Mouse (Mus musculus): Measurements from ENCODE around the gene Rfpl4. TPM values are rescaled to one million over a fixed set of nuclear protein-coding genes. Genes with fewer than 3 reads are reported as not detected.
"Not testable (repeated sequence)": the region's sequence is repeated elsewhere in the genome, so short reads cannot be mapped to it uniquely, and the experiment has no call there.

Rfpl4 gene
- polyA plus RNA-seq (2015; fragmentation: Nextera tagmentation; extraction: Ambion mirVana), result not detected in 2 replicates

DNA sequence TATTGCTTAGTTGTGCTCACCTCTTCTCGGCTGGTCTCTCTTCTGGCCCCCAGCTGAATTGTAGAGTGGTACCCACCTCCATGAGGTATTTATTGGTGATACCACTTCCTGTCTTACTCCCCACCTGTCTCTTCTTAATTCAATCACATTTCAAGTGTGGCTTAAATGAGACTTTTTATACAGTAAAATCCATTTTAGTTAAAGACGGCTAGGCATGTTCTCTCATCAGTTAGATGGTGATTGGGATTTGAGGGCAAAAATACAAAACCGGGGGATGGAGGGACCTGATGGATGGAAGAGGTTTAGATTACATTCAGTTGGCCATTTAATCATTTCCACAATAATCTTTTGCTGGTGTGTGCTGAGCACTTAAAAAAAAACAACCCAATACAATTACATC lies at the start of gene Rfpl4:
Gene Rfpl4, minus strand, starts transcription at position 101 of the 400 bp plus-strand sequence.
- H3K9me3 ChIP-seq, result no peaks in the 10 kb centered on the region
- 88% methylated on average over 3 of the region's 3 CpGs for WGBS
- no peak within 1 kb of the TSS for H3K27ac ChIP-seq
- H3K9ac ChIP-seq (replicated peaks), result no peak within 1 kb of the TSS
- ATAC-seq, result no peak
- H3K4me1 ChIP-seq (replicated peaks), result no peaks in the 10 kb centered on the region
- H3K36me3 ChIP-seq, result no peaks in the 10 kb centered on the region
- no peaks in the 10 kb centered on the region for H3K27me3 ChIP-seq
- no peak within 1 kb of the TSS for H3K4me2 ChIP-seq (replicated peaks)
- H3K4me3 ChIP-seq (replicated peaks), result no peak within 1 kb of the TSS

DNA sequence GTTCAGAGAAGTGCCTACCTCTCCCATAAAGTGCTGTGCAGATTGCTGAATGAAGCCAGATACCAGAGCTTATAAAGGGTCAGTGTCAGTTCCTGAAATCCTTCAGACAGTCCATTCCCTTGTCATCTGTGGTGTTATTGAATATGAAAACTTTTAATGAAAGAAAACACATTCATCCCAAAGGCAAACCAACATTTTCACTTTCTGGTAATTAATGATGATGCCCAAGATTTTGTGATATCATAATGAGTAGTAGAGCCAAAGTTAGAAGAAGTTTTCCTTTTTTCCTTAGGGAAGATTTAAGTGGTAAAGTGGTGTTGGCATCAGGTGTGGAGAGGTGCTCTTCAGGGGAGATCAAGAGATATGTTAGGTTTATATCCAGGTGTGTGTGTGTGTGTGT lies 32.8 kb upstream of the Rfpl4 start, which contains the start of gene Vmn1r55:
Gene Vmn1r55, minus strand, starts transcription at position 101 of the 400 bp plus-strand sequence.
- H3K27me3 ChIP-seq; H3K9ac ChIP-seq (replicated peaks); H3K4me3 ChIP-seq (replicated peaks); H3K36me3 ChIP-seq; H3K4me2 ChIP-seq (replicated peaks); H3K4me1 ChIP-seq (replicated peaks); H3K9me3 ChIP-seq; ATAC-seq; H3K27ac ChIP-seq: not testable (repeated sequence)

DNA sequence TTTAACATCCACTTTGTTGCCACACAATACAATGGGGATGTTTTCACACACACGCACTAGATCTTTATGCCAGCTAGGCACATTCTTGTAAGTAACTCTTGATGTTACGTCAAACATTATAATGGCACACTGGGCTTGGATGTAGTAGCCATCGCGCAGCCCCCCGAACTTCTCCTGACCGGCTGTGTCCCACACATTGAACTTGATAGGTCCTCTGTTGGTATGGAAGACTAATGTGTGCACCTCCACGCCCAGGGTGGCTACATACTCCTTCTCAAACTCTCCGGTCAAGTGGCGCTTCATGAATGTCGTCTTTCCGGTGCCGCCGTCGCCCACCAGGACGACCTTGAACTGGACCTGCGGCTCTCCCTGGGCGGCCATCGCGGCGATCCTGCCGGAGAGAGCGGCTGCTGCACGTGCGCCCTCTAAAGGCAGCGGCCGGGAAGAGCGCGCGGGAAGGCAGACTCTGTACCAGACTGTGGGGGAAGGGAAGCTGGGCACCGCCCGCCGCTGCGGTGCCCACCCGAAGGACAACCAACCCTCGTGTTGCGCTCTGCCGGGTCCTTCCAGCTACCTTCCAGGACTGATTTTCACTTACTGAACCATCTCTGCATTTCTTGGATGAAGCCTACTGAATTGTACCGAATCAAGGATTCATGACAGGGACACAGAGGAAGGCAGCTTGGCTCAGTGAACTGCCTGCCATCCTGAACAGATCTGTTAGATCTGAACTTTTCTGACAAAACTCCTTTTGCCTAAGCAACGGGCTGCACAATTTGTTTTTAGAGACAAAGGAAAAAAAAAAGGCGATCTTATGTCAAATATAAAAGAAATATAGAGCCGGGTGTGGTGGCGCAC lies 9.0 kb upstream of the Rfpl4 start, which contains the start of gene Rasl2-9:
Gene Rasl2-9, minus strand, starts transcription at position 402 of the 858 bp plus-strand sequence.
- Histone ChIP-seq H3K27me3 (0 out of 2 replicates have a peak, but pooled peaks cover 3% of the 10 kb centered on the region), H3K27ac (no peak within 1 kb of the TSS), H3K36me3 (no peaks in the 10 kb centered on the region), H3K9me3 (no peaks in the 10 kb centered on the region), H3K9ac (replicated peaks) (peak within 1 kb of the TSS; percentile 51), H3K4me2 (replicated peaks) (peak within 1 kb of the TSS; percentile 56), H3K4me1 (replicated peaks) (0 out of 2 replicates have a peak, but pooled peaks cover 5% of the 10 kb centered on the region), H3K4me3 (replicated peaks) (peak within 1 kb of the TSS; percentile 39)
- ATAC-seq, result peak; percentile 81
- WGBS, result 18% methylated on average over 42 of the region's 42 CpGs

DNA sequence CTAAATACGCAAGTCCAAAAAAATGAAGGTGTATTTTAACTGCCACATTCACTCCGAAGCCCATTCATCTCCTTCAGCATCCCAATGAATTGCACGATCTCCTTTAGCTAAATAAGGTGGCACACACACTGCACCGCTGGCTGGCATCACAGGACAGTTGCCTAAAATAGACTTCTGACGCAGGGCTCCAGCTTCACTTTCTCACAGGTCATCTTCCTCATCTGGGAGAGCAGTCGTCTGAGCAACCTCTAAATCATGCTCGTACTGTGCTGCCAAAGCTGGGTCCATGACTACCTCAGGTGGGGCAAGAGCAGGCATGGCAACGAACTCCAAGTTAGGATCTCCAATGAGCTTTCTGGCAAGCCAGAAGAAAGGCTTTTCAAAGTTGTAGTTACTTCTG lies 8.3 kb upstream of the Rfpl4 start:
- 88% methylated on average over 8 of the region's 8 CpGs for WGBS
- Histone ChIP-seq H3K27ac (no peak overlapping the region), H3K9me3 (no peaks in the 10 kb centered on the region), H3K4me3 (replicated peaks) (no peak overlapping the region), H3K36me3 (no peaks in the 10 kb centered on the region), H3K9ac (replicated peaks) (no peak overlapping the region), H3K4me2 (replicated peaks) (no peak overlapping the region), H3K27me3 (0 out of 2 replicates have a peak, but pooled peaks cover 3% of the 10 kb centered on the region), H3K4me1 (replicated peaks) (0 out of 2 replicates have a peak, but pooled peaks cover 5% of the 10 kb centered on the region)
- ATAC-seq, result no peak

DNA sequence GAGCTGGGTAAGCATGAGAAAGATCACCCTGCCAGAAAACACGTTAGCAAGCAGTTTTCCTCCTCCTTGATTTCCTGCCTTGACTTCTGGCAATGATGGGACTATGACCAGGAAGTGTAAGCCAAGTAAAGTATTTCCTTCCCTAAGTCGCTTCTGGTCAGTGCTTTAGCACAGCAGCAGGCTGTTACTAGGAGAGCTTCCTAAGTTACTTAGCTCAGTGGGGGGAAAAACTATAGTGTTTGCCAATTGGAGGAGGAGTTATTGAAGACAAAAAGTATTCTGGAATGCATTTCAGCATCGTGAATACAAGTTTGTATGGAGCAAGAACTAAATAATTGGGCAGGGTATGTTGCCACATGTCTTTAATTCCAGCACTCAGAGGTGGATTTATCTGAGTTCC lies 4.0 kb downstream of the Rfpl4 start:
- Histone ChIP-seq H3K9ac (replicated peaks) (no peak overlapping the region), H3K4me3 (replicated peaks) (no peak overlapping the region), H3K27ac (no peak overlapping the region), H3K4me2 (replicated peaks) (no peak overlapping the region), H3K36me3 (no peaks in the 10 kb centered on the region), H3K4me1 (replicated peaks) (no peaks in the 10 kb centered on the region), H3K9me3 (no peaks in the 10 kb centered on the region), H3K27me3 (no peaks in the 10 kb centered on the region)
- no peak for ATAC-seq
- 55% methylated on average over 3 of the region's 3 CpGs for WGBS

DNA sequence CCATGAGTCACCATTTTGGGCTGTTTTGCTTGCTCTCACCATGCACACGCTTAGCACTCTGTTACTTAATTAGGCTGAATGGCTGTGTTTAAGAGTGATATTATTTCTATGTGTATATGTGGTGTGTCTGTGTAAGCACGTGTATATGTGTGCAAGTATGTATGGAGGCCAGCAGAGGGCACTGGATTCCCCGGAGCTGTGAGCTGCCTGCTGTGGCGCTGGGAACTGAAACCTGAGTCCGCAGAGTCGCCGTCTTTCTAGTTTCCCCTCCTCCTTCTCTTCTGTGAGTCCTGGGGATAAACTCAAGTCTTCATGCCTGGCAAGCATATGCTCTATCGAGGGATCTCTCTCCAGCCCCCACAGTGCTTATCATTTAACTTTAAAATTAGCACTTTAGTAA lies 7.4 kb downstream of the Rfpl4 start:
- 85% methylated on average over 8 of the region's 8 CpGs for WGBS
- ATAC-seq, result no peak
- no peak overlapping the region for H3K4me2 ChIP-seq (replicated peaks)
- H3K9ac ChIP-seq (replicated peaks), result no peak overlapping the region
- H3K36me3 ChIP-seq, result no peaks in the 10 kb centered on the region
- H3K4me3 ChIP-seq (replicated peaks), result no peak overlapping the region
- H3K9me3 ChIP-seq, result no peaks in the 10 kb centered on the region
- no peaks in the 10 kb centered on the region for H3K4me1 ChIP-seq (replicated peaks)
- H3K27ac ChIP-seq, result no peak overlapping the region
- H3K27me3 ChIP-seq, result no peaks in the 10 kb centered on the region

DNA sequence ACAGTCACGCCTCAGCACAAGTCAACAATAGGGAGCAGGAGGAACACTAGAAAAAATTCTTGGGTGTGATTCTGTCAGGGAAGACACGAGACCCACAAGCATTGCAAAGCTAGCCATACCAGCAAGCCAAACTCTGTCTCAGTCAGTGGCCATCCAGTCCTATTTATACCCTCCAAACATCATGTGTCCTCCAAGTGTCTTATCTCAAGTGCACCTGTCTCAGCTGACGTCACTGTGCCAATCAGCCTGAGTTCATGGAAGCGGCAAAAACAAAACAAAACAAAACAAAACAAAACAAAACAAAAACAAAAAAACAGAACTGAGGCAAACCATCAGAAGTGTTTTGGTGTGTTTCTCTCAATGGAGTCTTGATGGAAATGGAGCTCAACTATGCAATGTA lies 8.5 kb downstream of the Rfpl4 start:
- no peak overlapping the region for H3K4me2 ChIP-seq (replicated peaks)
- no peaks in the 10 kb centered on the region for H3K4me1 ChIP-seq (replicated peaks)
- ATAC-seq, result no peak
- H3K27me3 ChIP-seq, result no peaks in the 10 kb centered on the region
- H3K9ac ChIP-seq (replicated peaks), result no peak overlapping the region
- 84% methylated on average over 4 of the region's 4 CpGs for WGBS
- H3K36me3 ChIP-seq, result no peaks in the 10 kb centered on the region
- H3K27ac ChIP-seq, result no peak overlapping the region
- no peaks in the 10 kb centered on the region for H3K9me3 ChIP-seq
- H3K4me3 ChIP-seq (replicated peaks), result no peak overlapping the region

DNA sequence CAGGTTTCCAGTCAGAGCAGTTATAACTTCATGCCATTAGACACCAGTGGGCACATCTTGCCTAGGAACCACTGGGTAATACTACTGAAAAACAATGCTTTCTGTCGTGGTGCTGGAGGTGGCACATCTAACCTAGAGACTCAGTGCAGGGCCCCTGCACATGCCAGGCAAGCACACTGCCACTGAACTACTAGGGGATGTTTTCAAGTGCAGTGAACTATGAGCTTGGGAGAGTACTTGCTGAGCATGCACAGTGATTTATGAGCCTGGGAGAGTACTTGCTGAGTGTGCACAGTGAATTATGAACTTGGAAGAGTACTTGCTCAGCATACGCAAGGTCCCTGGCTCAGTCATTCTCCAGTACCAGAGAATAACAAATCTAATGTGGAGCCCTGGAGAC lies 14.2 kb downstream of the Rfpl4 start:
- Histone ChIP-seq H3K36me3 (peaks cover 22% of the 10 kb centered on the region), H3K9ac (replicated peaks) (no peak overlapping the region), H3K4me1 (replicated peaks) (no peaks in the 10 kb centered on the region), H3K27ac (no peak overlapping the region), H3K27me3 (no peaks in the 10 kb centered on the region), H3K4me2 (replicated peaks) (no peak overlapping the region), H3K9me3 (no peaks in the 10 kb centered on the region), H3K4me3 (replicated peaks) (no peak overlapping the region)
- 93% methylated on average over 2 of the region's 2 CpGs for WGBS
- ATAC-seq, result no peak

DNA sequence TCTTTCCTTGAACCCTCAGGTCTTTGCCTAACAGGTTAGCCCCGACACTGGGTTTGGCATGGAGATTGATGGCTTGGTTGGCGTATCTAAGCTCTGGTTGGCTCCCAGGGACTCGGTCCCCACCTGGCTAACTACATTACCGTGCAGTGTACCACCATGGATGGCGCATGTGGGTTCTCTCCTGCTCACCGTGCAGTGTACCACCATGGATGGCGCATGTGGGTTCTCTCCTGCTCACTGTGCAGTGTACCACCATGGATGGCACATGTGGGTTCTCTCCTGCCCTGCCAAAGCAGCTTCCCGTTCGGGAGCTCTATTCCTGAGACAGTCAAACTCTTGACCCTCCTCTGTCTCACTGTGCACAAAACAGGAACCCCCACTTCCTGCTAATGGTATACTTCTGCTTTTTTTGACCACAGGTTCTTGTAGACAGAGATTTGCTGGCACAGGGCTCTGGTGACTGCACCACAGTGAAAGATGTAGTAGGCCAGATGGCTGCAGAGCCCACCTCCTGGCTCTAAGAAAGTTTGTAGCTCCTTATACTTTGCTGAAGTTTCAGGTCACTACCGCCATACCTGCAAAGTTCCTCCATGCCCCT lies 15.6 kb downstream of the Rfpl4 start:
- no peak for ATAC-seq
- no peak overlapping the region for H3K4me2 ChIP-seq (replicated peaks)
- 92% methylated on average over 10 of the region's 10 CpGs for WGBS

DNA sequence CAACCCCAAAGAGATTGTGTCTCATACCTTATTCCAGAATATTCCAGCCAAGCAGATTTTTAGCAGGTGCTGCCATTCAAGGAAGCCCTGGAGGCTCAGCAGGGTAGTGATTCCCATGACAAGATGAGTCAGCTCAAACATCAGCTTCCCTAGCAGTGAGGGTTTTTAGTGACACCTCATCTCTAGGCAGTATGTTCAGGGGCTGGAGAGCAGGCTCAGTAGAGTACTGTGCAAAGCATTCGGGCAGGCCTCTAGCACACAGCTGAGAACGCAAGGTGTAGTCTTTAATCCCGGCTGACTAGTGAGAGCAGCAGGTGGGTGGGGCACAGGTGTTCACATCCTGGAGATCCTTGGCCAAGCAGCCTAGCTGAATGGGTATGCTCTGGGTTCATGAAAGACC lies 17.0 kb downstream of the Rfpl4 start:
- Histone ChIP-seq H3K9me3 (no peaks in the 10 kb centered on the region), H3K27me3 (no peaks in the 10 kb centered on the region), H3K36me3 (peaks cover 50% of the 10 kb centered on the region), H3K4me1 (replicated peaks) (no peaks in the 10 kb centered on the region), H3K27ac (no peak overlapping the region), H3K4me2 (replicated peaks) (no peak overlapping the region), H3K9ac (replicated peaks) (no peak overlapping the region), H3K4me3 (replicated peaks) (no peak overlapping the region)
- 89% methylated on average over 3 of the region's 3 CpGs for WGBS
- ATAC-seq, result no peak

More for the DNA sequence above, 15.6 kb downstream of the Rfpl4 start:
- peaks cover 36% of the 10 kb centered on the region for H3K36me3 ChIP-seq
- H3K4me1 ChIP-seq (replicated peaks), result no peaks in the 10 kb centered on the region
- H3K4me3 ChIP-seq (replicated peaks), result no peak overlapping the region
- no peaks in the 10 kb centered on the region for H3K27me3 ChIP-seq
- no peak overlapping the region for H3K27ac ChIP-seq
- no peak overlapping the region for H3K9ac ChIP-seq (replicated peaks)
- no peaks in the 10 kb centered on the region for H3K9me3 ChIP-seq

DNA sequence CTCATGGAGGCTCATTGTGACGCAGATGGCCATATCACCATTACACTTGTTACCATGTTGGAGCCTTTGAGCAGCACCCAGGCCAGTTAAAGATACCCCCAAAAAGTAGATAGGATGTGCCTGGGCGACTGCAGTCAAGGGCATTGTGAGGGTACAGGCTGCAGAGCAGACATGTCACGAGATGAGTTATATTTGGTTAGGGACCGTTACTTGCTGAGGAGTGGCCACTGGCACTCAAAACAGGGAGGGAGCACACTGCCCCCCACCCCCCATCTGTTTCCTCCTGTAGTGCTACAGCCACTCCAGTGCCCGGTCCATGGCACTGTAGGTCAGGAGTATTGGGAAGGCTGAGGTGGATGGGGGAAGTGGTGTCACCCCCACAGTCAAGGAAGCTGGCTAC lies 18.0 kb downstream of the Rfpl4 start:
- Histone ChIP-seq H3K4me1 (replicated peaks) (no peaks in the 10 kb centered on the region), H3K27ac (no peak overlapping the region), H3K36me3 (peaks cover 60% of the 10 kb centered on the region), H3K4me2 (replicated peaks) (no peak overlapping the region), H3K27me3 (no peaks in the 10 kb centered on the region), H3K9ac (replicated peaks) (no peak overlapping the region), H3K4me3 (replicated peaks) (no peak overlapping the region), H3K9me3 (no peaks in the 10 kb centered on the region)
- no peak for ATAC-seq
- 92% methylated on average over 5 of the region's 5 CpGs for WGBS

DNA sequence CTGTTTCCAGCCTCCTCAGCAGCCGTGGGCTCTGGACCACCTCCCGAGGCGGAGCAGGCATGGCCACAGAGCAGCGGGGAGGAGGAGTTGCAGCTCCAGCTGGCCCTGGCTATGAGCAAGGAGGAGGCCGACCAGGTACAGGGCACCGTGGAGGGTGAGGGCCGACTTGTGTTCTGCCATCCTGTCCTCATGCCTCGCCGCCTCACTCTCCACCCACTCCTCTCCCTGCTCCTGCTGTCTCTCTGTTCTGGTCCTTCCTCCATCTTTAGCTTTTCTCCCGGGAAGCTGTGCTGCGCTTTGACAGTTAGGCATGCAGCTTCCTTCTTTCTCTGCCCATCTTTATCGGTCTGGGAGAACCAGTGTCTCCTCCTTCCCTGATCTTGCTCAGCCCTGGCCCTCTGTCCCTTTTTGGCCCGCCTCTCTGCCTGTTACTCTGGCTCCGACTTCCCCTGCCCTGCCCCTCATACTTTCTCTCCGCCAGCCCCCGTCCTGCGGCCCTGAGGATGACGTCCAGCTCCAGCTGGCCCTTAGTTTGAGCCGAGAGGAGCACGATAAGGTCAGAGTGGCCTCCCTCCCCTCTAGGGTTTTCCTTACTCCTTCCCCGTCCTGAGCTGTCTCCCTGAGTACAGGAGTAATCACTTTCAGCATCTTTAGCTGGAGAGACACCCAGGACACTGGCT lies 23.8 kb downstream of the Rfpl4 start:
- no peaks in the 10 kb centered on the region for H3K9me3 ChIP-seq
- WGBS, result 87% methylated on average over 21 of the region's 21 CpGs
- no peaks in the 10 kb centered on the region for H3K27me3 ChIP-seq
- H3K9ac ChIP-seq (replicated peaks), result no peak overlapping the region
- no peak for ATAC-seq
- H3K4me2 ChIP-seq (replicated peaks), result no peak overlapping the region
- peaks cover 89% of the 10 kb centered on the region for H3K36me3 ChIP-seq
- H3K4me3 ChIP-seq (replicated peaks), result no peak overlapping the region
- H3K27ac ChIP-seq, result no peak overlapping the region
- no peaks in the 10 kb centered on the region for H3K4me1 ChIP-seq (replicated peaks)

All from midbrain, embryonic 13.5 days (tissue).